Mouse (Mus musculus): ENCODE measurements around the gene Il1rapl2.

The Il1rapl2 gene

GRCm38 (mm10) chrX:137570321-137571195 lies at the start of gene Il1rapl2:
Il1rapl2 (plus strand) TSS chrX:137570608.
- peak; percentile 31 for DNase-seq (ENCODE audit: extremely low spot score)

- DNase-seq (ENCODE audit: extremely low spot score): no peak
Observed at GRCm38 (mm10) chrX:137548348-137548747, 22.1 kb upstream of the Il1rapl2 start.

- DNase-seq (ENCODE audit: extremely low spot score): no peak
Observed at GRCm38 (mm10) chrX:137569472-137570188, 778 bp upstream of the Il1rapl2 start.

- no peak for DNase-seq (ENCODE audit: extremely low spot score)
Observed at GRCm38 (mm10) chrX:137582656-137583055, 12.2 kb downstream of the Il1rapl2 start.

- DNase-seq (ENCODE audit: extremely low spot score): peak; percentile 1
Observed at GRCm38 (mm10) chrX:137620697-137621096, 50.3 kb downstream of the Il1rapl2 start.

- peak; percentile 4 for DNase-seq (ENCODE audit: extremely low spot score)
Observed at GRCm38 (mm10) chrX:137667011-137667410, 96.6 kb downstream of the Il1rapl2 start.

- DNase-seq (ENCODE audit: extremely low spot score): no peak
Observed at GRCm38 (mm10) chrX:137687974-137688373, 117.6 kb downstream of the Il1rapl2 start.

- DNase-seq (ENCODE audit: extremely low spot score): no peak
Observed at GRCm38 (mm10) chrX:137700006-137700405, 129.6 kb downstream of the Il1rapl2 start.

GRCm38 (mm10) chrX:137755537-137755936 lies 185.1 kb downstream of the Il1rapl2 start:
- no peak for DNase-seq (ENCODE audit: extremely low spot score)

GRCm38 (mm10) chrX:137805484-137806200 lies 235.2 kb downstream of the Il1rapl2 start:
- no peak for DNase-seq (ENCODE audit: extremely low spot score)

- DNase-seq (ENCODE audit: extremely low spot score): no peak
Observed at GRCm38 (mm10) chrX:137806231-137807114, 236.1 kb downstream of the Il1rapl2 start.

- no peak for DNase-seq (ENCODE audit: extremely low spot score)
Observed at GRCm38 (mm10) chrX:137809526-137809925, 239.1 kb downstream of the Il1rapl2 start.

GRCm38 (mm10) chrX:137812151-137812550 lies 241.7 kb downstream of the Il1rapl2 start:
- DNase-seq (ENCODE audit: extremely low spot score): no peak

- DNase-seq (ENCODE audit: extremely low spot score): no peak
Observed at GRCm38 (mm10) chrX:137848936-137849335, 278.5 kb downstream of the Il1rapl2 start.

- no peak for DNase-seq (ENCODE audit: extremely low spot score)
Observed at GRCm38 (mm10) chrX:137923490-137923889, 353.1 kb downstream of the Il1rapl2 start.

GRCm38 (mm10) chrX:137926835-137927234 lies 356.4 kb downstream of the Il1rapl2 start:
- no peak for DNase-seq (ENCODE audit: extremely low spot score)

- DNase-seq (ENCODE audit: extremely low spot score): no peak
Observed at GRCm38 (mm10) chrX:137947741-137948140, 377.3 kb downstream of the Il1rapl2 start.

- DNase-seq (ENCODE audit: extremely low spot score): no peak
Observed at GRCm38 (mm10) chrX:137971306-137971705, 400.9 kb downstream of the Il1rapl2 start.

GRCm38 (mm10) chrX:138043113-138043512 lies 472.7 kb downstream of the Il1rapl2 start:
- DNase-seq (ENCODE audit: extremely low spot score): no peak

- no peak for DNase-seq (ENCODE audit: extremely low spot score)
Observed at GRCm38 (mm10) chrX:138103954-138104353, 533.5 kb downstream of the Il1rapl2 start.

- no peak for DNase-seq (ENCODE audit: extremely low spot score)
Observed at GRCm38 (mm10) chrX:138104668-138105067, 534.3 kb downstream of the Il1rapl2 start.

Data from embryo, embryonic 9.5 days (tissue).